Mouse (Mus musculus): ENCODE results near the gene Fign. TPM values are rescaled to one million over a fixed set of nuclear protein-coding genes. Genes with fewer than 3 reads are reported as not detected.

The Fign gene
- 1 to 10 TPM; 4.5 to 6.5 (median 5.9) TPM for total RNA-seq (2022)

DNA sequence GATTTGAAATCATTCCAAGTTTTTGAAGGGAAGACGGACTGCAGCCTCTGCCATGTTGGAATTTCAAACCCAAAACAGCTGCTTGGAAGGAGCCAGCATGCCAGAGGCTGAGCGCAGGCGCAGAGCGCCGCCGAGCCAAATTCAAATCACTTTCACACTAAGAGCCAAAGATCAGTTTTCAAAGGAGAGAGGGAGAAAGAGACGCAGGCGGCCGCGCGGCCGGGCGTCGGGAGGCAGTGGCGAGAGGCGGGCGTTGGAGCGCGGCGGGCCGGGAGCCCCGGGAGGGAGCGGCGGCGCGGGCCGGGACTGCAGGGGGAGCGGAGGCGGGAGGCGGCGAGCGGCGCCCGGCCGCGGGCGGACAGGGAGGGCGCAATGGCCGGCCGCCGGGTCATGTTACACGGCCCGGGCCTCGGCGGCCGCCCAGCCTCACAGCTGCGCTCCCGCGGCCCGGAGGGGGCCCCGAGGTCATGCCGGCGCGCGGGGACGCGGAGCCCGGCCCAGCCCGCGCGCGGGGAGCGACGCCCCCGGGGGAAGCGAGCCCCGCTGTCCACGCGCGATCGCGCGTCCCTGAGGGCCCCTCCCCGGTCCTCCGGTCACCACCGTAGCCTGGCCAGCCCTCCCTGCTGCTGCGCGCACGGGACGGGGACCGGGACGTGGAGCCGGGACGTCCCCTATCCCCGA lies at the start of gene Fign:
Gene Fign (minus strand): TSS at position 102 of the 681 bp plus-strand sequence.
- DNase-seq, result peak; percentile 84

DNA sequence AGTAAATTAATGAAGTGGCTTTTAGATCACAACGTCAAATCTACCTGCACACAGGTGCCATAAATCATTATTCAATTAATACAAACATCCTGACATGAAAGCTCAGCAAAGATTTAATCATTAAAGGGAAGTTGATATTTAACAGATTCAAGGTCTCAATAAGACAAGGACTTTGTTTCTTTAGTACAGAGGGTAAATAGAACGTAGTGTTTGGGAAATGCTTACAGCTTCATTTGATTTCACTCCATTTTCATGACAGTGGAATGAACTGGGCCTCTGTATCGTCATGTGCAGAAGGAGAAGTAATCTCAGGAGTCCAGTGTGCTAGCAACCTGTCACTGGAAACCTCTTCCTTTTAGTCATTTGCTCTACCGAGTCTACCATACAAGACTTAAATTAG lies 35.8 kb upstream of the Fign start:
- DNase-seq, result no peak

DNA sequence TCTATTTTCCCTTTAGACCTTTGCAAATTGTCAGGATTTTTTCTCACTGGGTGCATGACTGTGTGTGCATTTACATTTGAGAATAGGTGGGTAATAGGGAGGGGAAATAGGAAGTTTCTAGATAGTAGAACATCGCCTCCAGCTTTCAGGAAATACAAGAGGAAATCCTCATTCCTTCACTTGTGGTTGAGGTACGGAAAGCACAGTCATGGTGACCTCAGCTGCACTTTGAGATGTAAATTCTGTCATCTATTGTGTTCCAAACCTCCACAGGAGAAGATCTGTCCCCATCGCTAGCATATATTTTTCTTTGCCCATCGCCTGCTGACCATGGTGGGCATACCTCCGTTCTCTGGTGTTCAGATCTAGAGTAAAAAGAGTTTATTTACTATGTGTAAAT lies 22.7 kb upstream of the Fign start:
- DNase-seq, result no peak

DNA sequence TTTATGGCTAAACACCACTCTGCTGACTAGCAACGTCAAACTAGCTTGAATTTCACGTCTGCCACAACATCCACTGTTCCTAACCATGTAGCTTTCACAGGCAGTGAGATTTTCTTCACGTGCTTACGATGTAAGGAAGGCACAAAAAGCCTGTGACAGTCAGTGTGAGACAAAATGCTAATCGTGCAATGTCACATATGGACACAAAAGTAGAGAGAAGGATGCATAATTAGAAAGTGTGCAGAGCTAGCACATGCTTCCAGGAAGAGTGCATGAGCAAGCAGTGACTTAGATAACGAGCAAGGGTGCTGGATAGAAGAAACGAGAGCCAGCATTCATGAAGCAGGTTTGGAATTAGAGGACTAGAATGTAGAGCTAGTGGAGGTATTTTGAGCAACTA lies 18.8 kb upstream of the Fign start:
- DNase-seq, result no peak

DNA sequence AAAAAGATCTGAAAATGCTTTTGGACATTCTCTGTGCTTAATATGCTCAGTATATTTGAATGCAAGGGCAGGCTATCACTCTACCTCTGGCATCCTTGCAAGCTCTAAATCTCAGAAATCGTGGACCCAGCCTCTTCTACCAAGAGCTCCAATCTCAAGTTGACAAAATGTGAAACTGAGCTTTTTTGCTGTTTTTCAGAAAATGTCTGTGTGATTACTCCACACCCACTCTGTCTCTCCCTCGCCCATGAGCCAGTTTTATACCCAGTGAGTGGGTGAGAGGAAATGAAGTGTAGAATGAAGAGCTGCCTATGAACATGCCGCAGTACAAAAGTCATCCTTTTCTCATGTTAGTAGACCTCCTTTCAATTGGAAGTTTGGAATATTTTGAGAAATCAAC lies 13.3 kb upstream of the Fign start:
- no peak for DNase-seq

DNA sequence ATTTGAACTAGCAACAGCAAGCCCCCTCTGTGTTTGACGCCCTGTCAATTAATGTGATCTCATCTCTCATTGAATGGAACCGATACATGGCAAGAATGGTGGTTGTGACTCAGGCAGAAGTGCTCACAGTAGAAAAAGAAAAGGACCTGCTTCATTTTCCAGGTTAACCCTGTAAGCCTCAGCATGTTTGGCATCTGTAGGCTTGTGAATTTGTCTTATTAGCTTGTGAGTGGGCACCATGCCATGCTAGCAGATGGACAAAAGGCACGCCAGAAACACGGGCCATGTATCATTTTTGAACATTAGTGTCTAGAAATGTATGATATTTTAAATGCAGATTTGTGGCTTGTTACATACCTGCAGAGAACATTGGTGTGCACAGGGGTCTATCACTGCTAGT lies 12.0 kb upstream of the Fign start:
- DNase-seq, result no peak

DNA sequence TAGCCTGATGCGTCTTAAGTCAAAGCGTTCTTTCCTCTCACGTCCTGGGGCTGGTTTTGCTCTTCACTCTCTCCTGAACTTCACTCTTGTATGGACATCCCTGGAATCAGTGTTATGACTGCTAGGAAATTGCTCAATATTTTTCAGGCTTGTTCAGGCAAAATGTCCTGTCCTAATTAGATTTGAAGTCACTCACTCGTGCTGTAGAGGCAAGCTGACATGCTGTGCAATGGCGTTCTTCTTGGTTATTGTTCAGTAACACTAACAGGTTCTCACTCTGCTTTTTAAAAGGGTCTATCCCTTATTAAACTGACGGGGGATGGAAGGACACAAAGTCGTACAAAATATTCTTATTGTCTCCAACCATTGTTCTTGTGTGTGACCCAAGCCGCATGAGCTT lies 10.2 kb upstream of the Fign start:
- DNase-seq, result no peak

DNA sequence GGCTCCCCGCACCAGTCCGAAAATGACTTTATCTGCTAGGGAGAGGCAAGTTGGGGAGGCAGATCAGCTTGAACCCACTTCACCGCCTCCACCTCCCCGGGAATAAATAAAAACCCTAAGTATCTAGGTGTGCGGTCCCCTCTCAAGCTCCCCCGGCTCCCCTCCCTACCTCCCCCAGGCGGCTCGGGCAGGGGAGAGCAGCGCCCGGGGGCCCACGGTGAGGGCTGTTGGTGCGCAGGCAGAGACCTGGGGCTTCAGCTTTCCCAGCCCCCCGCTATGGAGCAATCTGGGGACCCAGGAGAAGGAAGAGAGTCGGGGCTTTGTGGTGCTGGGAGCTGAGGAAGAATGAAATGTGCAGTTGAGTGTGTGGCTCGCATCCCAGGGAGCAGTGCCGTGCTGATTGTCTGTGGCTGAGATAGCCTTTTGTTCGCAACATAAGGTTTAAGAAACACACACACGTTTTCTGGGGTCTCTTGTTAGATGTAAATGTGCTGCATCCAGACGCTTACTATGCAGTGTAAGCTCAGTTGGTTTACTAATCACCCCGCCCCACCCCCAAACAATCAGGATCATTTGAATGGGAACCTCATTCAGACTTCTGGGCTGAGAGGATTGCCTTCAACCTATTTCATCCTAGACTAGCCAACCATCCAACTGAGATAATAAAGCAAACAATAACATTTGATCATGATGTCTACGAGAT lies 931 bp upstream of the Fign start:
- DNase-seq, result peak; percentile 29

DNA sequence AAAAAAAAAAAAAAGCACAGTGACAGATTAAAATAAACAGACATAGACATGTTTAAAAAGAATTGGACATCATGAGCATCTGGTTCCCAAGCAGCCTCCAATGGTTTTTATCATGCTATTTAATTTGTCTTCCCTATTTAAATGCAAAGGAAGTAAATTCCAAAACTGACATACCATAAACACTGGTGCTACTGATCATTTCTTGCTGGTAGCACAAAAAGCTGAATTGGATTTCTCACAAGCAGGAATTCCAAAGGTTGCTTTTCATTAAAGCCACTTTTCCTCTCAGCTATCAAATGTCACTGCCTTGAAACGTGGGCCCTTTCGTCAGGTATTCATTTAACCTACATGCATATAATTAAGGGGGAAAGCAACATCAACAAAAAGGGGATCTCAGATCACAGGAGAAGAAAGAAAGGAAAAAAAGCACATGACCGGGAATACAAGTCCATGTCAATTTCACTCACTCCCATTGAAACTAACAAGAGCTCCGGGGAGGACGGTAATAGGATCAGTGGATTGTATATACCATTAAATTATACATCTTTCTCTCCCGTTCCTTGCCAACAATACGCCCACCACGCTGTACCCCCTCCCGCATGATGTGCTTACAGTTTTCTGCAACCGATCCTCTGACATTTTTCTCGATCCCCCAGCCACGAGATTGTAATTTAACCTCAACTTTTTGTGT lies 972 bp downstream of the Fign start:
- no peak for DNase-seq

DNA sequence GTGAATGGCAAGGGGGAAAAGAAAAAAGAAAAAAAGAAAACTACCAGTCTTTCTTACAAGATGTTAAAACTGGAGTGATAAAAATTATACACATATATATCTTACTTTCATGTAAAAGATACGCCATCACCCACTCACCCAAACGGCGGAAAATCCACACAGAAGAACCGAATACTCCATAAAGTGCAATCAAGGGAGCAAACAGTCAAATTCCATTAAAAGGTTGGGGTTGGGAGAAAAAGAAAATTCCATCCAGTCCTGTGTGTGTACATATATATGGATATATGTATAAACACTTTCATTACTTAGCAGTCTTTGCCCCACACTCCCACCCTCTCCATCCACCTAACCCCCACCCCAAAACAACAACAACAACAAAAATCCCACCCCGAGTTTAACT lies 1.7 kb downstream of the Fign start:
- no peak for DNase-seq

DNA sequence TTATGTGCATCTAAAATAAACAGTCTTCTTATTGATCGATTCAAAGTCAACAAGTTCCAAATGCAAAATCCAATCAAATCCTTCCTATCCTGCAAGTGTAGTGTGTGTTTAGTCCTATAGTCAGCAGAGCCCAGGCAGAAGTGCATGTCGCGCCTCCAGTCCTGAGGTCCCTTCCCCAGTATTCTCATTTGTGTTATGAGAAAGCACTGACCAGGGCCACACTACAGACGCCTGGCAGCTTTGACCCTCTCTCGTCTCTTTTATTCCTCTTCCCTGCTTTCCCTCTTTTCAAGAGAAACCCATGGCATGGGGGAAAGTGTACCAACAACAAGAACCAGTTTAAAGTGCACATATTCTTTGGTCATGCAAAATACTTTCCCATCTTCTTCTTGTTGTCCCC lies 2.3 kb downstream of the Fign start:
- DNase-seq, result no peak

DNA sequence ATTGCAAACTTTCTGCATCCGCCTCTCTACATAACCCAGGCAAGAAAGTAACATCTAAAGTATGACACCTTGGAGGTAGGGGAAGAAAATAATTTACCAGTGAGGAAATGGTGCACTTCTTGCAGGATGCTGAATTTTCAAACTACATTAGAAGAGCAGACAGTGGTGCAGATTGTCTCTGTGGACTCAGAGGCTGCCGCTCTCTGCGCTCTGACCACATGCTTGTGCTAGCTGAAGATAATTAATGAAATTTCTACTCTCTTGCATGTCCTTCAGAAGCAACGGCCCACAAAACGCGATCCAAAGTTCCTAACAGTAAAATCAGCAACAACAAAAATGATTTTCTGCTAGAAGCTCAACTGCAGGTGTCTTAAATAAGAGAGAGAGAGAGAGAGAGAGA lies 4.8 kb downstream of the Fign start:
- no peak for DNase-seq

DNA sequence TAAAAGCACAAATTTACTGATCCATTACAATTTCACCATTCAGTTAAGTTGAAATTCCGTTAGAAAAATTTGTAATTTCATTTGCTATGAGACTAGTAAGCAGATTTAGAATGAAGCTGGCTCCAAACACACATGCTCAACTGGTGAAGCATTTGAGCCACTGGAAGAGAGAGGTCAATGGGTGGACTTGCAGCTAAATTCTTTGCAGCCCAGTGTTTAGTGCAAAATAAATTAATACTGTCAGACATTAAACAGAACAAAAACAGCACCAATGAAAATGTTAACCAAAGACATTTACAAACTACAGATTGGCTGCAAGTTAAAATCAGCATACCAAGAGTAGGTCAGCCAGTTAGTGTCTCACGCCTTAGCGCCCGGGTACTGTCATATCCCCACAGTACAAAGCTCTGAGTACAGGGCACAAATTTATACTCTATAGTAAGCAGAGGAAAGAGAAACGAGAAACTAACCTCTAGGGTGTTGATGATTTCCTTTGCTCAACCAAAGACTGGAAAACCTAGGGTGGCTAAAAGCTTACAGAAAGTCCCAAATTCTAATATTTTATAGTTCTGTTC lies 13.9 kb downstream of the Fign start:
- no peak for DNase-seq

DNA sequence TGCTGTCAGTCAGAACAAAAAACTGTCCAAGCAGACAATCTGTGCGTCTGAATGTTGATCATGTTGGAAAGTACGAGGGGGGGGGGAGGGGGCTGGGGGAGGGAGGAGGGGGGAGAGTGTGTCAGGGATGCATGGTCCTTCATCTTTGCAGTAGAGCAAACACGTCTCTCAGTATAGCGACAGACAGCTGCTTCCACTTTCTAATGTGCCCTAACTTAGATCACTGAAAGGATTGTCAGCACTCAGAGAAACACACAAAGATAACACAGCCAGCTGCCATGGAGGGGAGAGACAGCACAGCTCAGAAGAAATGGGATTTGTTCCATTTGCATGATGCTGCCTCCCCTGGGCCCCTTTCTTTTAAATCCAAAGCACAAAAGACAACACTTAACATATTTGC lies 18.1 kb downstream of the Fign start:
- DNase-seq, result no peak

DNA sequence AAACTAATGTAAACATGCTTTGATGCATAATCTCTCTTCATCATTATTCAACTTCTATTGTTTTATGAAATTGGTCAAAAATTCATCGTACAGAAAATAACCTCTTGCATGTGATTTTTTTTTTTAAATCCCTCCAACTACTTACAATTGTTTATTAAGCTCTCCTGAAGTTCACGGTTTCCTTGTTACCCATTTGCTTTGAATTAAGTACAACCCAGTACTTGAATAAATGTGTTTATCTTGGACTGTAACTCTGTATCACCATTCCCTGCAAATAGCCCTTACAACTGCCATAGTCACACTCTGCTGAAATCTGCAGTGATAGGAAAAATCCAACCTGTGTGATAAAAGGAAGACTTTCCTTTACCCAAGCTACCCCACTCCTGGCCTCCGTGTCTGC lies 19.3 kb downstream of the Fign start:
- no peak for DNase-seq

DNA sequence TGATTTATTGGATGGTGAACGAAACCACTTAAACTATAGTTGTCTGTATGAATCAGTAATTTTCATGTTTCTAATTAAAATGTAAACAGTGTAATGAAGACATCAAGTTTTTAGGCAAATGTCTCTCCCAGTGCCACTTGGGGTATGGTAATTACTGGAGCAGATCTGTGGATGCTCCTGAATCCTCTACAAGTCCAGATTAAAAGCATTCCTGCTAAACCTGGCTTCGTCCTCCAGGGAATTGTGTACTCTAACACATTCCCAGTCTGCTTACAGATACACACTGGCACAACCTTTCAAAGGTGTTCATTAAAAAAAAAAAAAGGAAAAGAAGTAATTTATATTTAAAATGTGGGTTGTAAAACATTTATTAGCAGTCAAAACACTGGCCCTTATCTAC lies 20.0 kb downstream of the Fign start:
- no peak for DNase-seq

DNA sequence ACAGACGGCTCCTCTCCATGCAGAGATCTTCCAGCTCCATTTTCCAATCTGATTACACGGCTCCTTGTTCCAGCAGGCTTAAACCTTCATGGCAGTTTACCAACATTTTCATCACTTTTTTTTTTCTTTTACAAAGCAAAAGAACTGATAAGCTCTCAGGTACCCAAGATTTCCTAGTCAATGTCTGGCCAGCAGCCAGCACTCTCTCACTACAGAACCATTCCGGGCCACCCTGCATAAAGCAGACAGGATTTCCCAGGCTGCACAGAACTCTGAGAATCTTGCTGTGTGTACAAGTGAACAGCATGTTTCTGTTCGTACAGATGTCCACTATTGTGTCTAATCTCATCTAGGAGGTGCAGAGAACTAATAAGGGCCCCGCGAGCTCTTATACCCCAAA lies 22.0 kb downstream of the Fign start:
- no peak for DNase-seq

DNA sequence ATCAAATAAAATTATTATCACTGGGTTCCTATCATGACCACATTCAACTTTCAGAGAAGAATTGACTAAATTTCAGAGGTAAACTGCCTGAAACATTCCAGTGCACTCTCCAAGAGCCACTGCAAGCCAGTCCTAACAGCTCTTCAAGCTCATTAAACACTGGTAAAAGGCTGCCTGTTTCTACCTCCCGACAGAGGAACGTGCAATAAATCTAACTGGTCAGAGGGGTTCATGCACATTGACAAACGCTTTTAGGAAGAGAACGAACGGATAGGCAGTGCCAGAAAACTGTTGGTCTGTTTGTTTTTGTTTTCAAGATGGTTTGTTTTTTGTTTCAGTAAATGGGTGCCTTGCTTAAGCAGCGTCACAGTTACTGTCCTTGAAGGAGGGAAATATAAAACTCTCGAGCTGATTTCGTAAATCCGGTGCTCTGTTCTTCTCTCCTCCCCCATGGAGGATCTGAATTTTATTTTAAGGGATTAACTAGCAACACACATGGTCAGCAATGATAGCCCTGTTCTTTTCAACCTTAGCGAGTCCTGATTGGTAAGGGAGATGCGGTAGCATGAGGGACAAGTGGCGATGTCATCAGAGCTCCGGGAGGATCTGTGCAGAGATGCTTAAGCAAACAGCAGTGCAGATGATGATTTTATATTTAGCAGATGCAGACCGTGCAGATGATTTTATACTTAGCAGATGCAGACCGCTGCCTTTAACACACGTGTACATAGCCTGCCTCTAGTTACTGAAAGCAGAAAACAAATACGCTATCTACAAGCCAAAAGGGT lies 23.0 kb downstream of the Fign start:
- no peak for DNase-seq

DNA sequence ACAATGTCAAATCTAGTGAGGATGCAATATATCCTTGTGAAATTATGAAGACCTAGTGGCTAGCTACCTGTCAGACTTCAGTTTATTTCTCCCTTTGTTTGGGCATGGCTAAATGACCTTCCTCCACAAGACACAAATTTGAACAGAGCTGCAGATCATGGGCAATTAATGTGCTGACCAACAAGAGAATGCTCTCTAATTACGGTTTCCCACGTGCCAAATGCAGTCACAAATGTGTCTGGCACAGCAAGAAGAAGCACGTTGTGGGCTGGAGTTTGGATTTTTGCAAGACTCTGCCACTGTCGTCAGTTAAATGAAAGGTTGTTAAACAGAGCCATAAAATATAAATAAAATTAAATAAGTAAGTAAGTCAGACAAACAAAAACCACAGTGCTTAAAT lies 25.7 kb downstream of the Fign start:
- no peak for DNase-seq

DNA sequence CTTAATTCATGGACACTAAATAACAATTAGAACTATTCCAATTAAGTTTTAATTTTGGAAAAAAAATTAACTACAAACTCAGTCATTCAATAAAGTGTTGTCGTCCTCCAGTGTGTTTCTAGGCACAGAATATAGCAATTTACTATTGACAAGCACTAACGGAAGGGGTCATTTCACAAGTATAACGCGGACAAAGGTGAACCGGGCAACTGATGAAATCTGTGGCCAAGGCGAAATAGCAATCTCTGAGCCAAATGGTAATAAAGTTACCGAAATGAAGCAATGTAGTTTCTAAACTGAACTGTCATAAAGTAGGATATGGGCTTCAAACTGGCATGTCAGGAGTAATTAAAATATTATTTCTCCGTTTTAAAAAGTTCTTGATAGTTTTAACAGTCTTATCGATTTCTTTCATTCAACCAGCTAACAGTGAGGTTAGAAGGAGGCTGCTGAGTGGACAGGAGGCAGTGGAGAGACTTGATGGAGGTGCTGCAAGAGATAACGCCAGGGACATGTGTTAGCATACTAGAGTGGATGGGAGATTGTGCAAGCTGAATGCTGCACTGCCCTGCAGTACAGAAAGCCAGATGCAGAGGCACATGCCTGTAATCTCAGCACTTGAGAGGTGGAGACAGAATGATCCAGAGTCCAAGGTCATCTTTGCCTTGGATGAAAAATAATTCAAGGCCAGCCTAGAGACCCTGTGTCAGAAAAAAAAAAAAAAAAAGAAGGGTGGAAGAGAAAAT lies 27.7 kb downstream of the Fign start:
- no peak for DNase-seq

DNA sequence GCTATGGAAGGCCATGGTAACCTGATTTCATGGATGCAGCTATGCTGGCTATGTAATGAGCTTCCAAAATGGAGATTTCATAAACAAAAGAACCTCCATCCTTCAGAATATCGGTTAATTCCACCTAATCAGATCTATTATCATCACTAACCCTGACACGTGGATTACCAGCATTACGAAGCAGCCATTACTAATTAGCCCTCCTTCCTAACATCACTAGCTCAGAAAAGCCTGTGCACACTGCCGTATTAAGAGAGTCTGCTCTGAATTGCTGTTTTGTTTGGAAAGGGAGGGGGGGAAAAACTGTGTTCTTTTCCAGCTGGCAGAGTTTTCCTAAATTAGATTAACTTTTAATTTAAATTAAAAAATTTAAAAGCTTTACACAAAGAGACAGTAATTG lies 32.3 kb downstream of the Fign start:
- no peak for DNase-seq

DNA sequence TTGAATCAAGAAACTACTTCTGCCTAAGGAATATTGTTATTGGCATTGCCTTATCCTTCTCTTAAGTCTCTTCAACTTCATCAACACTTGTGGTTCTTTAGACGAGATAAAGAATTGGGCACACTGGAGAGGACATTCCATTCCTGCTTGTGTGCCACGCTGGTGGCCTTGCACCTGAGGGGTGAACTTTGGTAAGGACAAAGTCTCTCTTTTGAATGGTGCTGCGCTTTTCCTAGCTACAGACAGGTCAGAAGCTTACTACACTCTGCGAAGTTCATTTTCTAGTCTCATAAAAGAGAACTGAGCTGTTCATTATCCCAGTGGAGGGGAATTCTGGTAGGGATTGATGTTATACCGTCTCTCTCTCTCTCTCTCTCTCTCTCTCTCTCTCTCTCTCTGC lies 38.4 kb downstream of the Fign start:
- no peak for DNase-seq
